Mouse (Mus musculus) midbrain, embryonic 14.5 days (tissue): ENCODE results near the gene Iqca. TPM values are rescaled to one million over a fixed set of nuclear protein-coding genes. Genes with fewer than 3 reads are reported as not detected.

Source experiments
- ATAC-seq: fragments of 200-750 bp; cut with Nextera tagmentation; 2 replicates; pipeline ENCODE4 v1.8.0; 2017; ENCODE audit warnings: moderate number of reproducible peaks, moderate library complexity; ENCODE audit not compliant: low FRiP score, low TSS enrichment
- DNase-seq: peaks from one replicate; pipeline ENCODE4 v3.0.0-alpha.2; 2015
- H3K27ac ChIP-seq: fragments of 300-500 bp; sonication (generic); replicated peaks from 2 replicates; pipeline ENCODE4 v1.5.1; 2014; ENCODE audit warnings: mild to moderate bottlenecking, low read depth, low read length, moderate library complexity
- H3K27me3 ChIP-seq: fragments of 300-500 bp; sonication (generic); 2 replicates; pipeline ENCODE4 v1.6.1; 2014; ENCODE audit warnings: low read length, control low read depth, mixed read lengths; ENCODE audit not compliant: control insufficient read depth, insufficient read depth
- H3K36me3 ChIP-seq: fragments of 300-500 bp; sonication (generic); 2 replicates; pipeline ENCODE4 v1.6.1; 2014; ENCODE audit warnings: low read length, control low read depth; ENCODE audit not compliant: control insufficient read depth, insufficient read depth
- H3K4me1 ChIP-seq: fragments of 300-500 bp; sonication (generic); 2 replicates; pipeline ENCODE4 v1.6.1; 2014; ENCODE audit warnings: mild to moderate bottlenecking, antibody characterized with exemption, low read length, control low read depth; ENCODE audit not compliant: control insufficient read depth, insufficient read depth
- H3K4me2 ChIP-seq: fragments of 300-500 bp; sonication (generic); 2 replicates; pipeline ENCODE4 v1.6.1; 2014; ENCODE audit warnings: mild to moderate bottlenecking, low read length, moderate library complexity
- H3K4me3 ChIP-seq: fragments of 300-500 bp; sonication (generic); replicated peaks from 2 replicates; pipeline ENCODE4 v1.5.1; 2014; ENCODE audit warnings: low read depth, low read length
- H3K9ac ChIP-seq: fragments of 300-500 bp; sonication (generic); replicated peaks from 2 replicates; pipeline ENCODE4 v1.6.1; 2014; ENCODE audit warnings: mild to moderate bottlenecking, low read length, moderate library complexity
- H3K9me3 ChIP-seq: fragments of 300-500 bp; sonication (generic); 2 replicates; pipeline ENCODE4 v1.6.1; 2016; ENCODE audit warnings: low read length, control low read depth, mixed read lengths; ENCODE audit not compliant: control insufficient read depth
- WGBS: fragments of 180-500 bp; shearing (Covaris S2); extraction: QIAGEN DNeasy Blood & Tissue Kit; methylation state at CpG from one replicate; pipeline ENCODE4 v1.1.7; 2014; 5-methylcytosine and 5-hydroxymethylcytosine counted together
- polyA plus RNA-seq: library from polyadenylated mRNA; unstranded; fragments of >200 nt; fragmentation: Nextera tagmentation; extraction: Ambion mirVana; gene quantifications from 2 replicates; pipeline ENCODE4 v1.2.1, GENCODE M21; 2014

Iqca gene
- polyA plus RNA-seq, 1 experiment from 2014 or later = 0.20 TPM

DNA sequence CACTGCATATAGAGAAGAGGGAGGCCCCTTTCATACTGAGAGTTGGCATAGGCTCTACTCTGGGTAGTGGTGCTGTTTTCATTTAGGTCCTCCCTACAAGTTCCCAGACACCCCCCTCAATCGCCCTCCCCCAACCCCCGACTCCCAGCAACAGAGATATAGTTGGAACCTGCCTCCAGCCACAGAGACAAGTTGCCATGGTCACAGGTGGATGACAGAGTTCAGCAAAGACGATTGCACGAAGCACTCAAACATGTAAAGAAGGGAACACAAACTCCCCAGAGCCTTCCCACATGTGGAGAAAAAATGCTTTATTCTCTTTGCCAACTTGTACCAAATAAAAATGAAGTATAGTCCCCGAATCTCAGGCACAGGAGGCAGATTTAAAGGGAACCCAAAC lies 29.3 kb upstream of the Iqca start:
- no peaks in the 10 kb centered on the region for H3K27me3 ChIP-seq
- DNase-seq (no peak), ATAC-seq (no peak)
- no peaks in the 10 kb centered on the region; the same call in 1 of the 2 replicates for H3K9me3 ChIP-seq
- H3K36me3 ChIP-seq = no peaks in the 10 kb centered on the region
- no peak overlapping the region for H3K9ac ChIP-seq
- WGBS = 71% methylated on average over 5 of the region's 5 CpGs
- no peaks in the 10 kb centered on the region for H3K4me1 ChIP-seq
- H3K27ac ChIP-seq = no peak overlapping the region
- H3K4me2 ChIP-seq = no peak overlapping the region
- H3K4me3 ChIP-seq = no peak overlapping the region

DNA sequence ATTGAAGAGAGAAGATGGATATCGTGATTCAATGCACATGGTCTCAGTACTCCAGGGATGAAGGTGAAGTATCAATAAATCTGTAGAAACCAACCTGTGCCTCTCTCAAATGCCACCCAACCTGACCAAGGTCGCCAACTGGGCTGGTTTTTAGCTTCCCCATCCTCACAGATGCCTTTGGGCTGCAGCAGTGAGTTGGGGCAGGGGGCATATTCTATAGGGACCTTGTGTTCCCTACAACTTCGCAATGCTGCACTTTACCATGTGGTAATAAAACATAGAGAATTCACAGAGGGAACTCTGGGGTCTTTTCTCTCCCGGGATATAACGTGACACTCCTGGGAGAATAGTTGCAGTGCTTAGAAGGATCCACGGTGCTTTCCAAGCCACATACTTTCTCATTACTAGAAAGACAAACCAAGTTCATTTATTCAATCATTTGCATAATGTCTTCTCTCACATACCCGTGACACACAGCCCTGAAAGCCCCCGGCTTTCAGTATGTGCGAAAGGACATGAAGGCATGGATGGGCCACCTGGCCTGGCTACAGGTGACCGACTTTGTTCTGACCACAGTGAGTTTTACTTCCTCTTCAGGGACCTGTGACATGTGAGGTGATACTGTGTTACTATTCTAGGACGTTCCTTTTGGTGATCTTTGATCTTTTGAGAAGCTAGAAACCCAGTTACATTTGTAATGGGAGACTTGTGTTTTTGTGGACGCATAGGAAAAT lies 27.9 kb upstream of the Iqca start:
- H3K36me3 ChIP-seq = no peaks in the 10 kb centered on the region
- H3K27ac ChIP-seq = no peak overlapping the region
- H3K27me3 ChIP-seq = no peaks in the 10 kb centered on the region
- no peak overlapping the region for H3K4me3 ChIP-seq
- ATAC-seq (no peak), DNase-seq (no peak)
- no peak overlapping the region for H3K4me2 ChIP-seq
- no peaks in the 10 kb centered on the region for H3K4me1 ChIP-seq
- no peak overlapping the region for H3K9ac ChIP-seq
- no peaks in the 10 kb centered on the region for H3K9me3 ChIP-seq
- WGBS = 87% methylated on average over 12 of the region's 12 CpGs

DNA sequence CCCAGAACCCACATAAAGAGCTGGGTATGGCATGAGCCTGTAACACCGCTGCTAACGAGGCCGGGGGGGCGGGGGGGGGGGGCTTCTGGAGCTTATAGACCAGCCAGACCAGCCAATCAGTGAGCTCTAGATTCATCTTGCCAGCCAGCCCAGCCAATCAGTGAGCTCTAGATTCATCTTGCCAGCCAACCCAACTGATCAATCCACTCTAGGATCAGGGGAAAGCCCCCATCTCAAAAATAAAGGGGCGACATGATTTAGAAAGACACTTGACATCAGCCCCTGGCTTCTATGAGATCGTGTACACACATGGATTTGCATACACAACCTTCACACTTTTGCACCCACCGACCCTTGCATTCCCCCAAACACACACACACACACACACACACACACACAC lies 27.3 kb upstream of the Iqca start:
- DNase-seq (no peak), ATAC-seq (no peak)
- Histone ChIP-seq H3K9ac (no peak overlapping the region), H3K4me1 (no peaks in the 10 kb centered on the region), H3K27ac (no peak overlapping the region), H3K4me3 (no peak overlapping the region), H3K27me3 (no peaks in the 10 kb centered on the region), H3K36me3 (no peaks in the 10 kb centered on the region), H3K4me2 (no peak overlapping the region), H3K9me3 (no peaks in the 10 kb centered on the region)
- 84% methylated on average over 7 of the region's 7 CpGs for WGBS

DNA sequence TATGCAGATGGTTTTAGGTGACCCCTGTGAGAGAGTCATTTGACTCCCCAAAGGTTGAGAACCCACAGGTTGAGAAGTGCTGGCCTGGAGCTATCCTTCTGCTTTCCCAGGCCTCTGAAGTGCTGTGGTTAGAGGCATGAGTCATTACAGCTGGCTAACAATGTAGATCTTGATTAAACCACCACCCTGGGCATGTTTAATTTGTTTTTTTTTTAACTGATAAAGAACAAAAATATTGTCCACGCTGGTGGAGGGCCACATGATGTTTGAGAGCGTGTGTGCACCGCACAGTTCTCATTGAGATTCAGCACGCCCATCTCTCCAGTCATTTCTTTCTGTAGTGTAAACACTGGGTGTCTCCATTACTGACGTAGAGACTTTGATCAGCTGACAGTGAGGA lies 24.8 kb upstream of the Iqca start:
- no peaks in the 10 kb centered on the region for H3K4me1 ChIP-seq
- no peak overlapping the region for H3K4me3 ChIP-seq
- WGBS = 78% methylated on average over 5 of the region's 5 CpGs
- no peak overlapping the region for H3K27ac ChIP-seq
- H3K27me3 ChIP-seq = no peaks in the 10 kb centered on the region
- H3K4me2 ChIP-seq = no peak overlapping the region
- ATAC-seq (no peak), DNase-seq (no peak)
- H3K9ac ChIP-seq = no peak overlapping the region
- H3K36me3 ChIP-seq = no peaks in the 10 kb centered on the region
- no peaks in the 10 kb centered on the region for H3K9me3 ChIP-seq

DNA sequence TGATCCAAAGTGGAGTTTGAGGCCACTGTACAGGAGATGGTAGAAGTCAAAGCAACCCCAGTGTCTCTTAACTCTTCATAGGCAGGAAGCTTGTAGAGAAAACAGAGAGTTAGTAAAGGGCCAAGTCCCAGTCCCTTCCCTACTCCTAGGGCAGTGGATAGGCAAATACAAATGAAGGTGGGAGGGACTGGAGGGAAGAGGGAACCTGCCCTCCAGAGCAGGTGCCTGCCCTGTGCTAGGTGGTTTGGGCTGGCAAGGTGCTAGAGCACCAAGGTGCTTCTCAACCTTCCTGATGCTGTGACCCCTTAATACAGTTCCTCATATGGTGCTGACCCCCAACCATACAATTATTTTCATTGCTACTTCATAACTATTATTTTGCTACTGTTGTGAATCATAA lies 24.4 kb upstream of the Iqca start:
- H3K27me3 ChIP-seq = no peaks in the 10 kb centered on the region
- DNase-seq (no peak), ATAC-seq (no peak)
- H3K4me3 ChIP-seq = no peak overlapping the region
- H3K27ac ChIP-seq = no peak overlapping the region
- no peak overlapping the region for H3K4me2 ChIP-seq
- H3K9me3 ChIP-seq = no peaks in the 10 kb centered on the region
- no peaks in the 10 kb centered on the region for H3K36me3 ChIP-seq
- no peak overlapping the region for H3K9ac ChIP-seq
- no peaks in the 10 kb centered on the region for H3K4me1 ChIP-seq

DNA sequence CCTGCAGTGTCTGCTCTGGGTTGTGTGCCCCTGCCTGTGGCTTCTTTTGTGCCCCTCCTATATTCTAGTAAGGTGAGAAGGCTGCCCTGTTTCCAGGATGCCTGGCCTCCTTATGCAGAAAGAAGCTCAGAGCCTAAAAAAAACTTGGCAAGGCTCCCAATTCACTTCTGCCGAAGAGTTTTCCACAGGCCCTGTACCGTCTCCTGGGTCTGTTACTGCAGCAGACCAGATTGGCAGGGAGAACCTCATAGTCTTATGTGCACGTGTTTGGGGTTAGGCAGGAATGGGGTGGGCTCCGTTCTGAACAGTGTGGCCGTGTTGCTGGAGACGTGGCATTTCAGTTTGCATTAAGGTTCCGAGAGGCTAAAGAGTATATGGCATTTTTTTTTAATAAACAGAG lies 23.0 kb upstream of the Iqca start:
- DNase-seq = peak; percentile 61
- Histone ChIP-seq H3K9me3 (no peaks in the 10 kb centered on the region), H3K9ac (no peak overlapping the region), H3K27me3 (no peaks in the 10 kb centered on the region), H3K27ac (no peak overlapping the region), H3K4me3 (no peak overlapping the region), H3K4me1 (no peaks in the 10 kb centered on the region), H3K36me3 (no peaks in the 10 kb centered on the region), H3K4me2 (no peak overlapping the region)
- 55% methylated on average over 7 of the region's 7 CpGs for WGBS
- no peak for ATAC-seq

DNA sequence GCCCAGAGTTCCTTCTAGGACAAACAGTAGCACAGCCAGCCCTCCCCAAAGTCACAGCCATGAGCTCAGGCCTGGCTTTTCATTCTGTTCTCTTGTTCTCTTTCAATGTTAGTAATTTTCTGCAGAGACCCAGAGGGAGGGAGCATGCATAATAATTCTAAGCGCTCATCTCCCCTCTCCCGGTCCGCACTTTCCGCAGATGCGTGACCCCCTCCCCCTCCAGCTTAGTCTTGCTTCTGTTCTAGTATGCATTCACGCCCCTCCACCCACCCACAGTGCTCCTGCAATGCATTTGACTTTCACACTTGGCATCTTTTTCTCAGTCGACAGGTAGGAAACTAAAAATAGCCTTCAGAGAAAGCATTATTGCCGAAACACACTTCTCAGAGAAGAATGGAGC lies 21.1 kb upstream of the Iqca start:
- no peaks in the 10 kb centered on the region for H3K4me1 ChIP-seq
- H3K36me3 ChIP-seq = no peaks in the 10 kb centered on the region
- no peak overlapping the region for H3K4me2 ChIP-seq
- DNase-seq = peak; percentile 38
- no peak for ATAC-seq
- no peak overlapping the region for H3K4me3 ChIP-seq
- H3K27ac ChIP-seq = no peak overlapping the region
- no peaks in the 10 kb centered on the region for H3K27me3 ChIP-seq
- no peaks in the 10 kb centered on the region for H3K9me3 ChIP-seq
- no peak overlapping the region for H3K9ac ChIP-seq
- 22% methylated on average over 8 of the region's 8 CpGs for WGBS

DNA sequence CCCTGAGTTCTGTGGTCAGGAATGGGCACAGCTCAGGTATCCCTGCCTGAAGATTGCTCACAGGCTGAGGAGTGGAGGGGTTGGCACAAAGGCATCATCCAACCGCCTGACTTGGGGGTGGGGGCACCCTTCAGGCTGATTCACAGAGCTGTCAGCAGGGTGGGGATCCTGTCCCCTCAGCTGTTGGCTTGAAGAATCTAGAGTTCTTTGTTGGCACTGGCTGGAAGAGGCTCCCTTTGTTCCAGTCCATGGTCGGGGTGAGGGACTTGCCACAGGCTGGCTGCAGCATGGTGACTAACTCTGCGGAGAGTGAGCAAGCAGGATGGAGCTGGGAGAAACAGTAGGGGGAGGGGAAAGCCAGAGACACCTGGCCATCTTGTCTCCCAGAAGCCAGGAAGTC lies 11.1 kb upstream of the Iqca start:
- DNase-seq (no peak), ATAC-seq (no peak)
- Histone ChIP-seq H3K27ac (no peak overlapping the region), H3K9ac (no peak overlapping the region), H3K36me3 (no peaks in the 10 kb centered on the region), H3K4me2 (no peak overlapping the region), H3K4me1 (peaks cover 7% of the 10 kb centered on the region; the same call in 1 of the 2 replicates), H3K4me3 (no peak overlapping the region), H3K9me3 (no peaks in the 10 kb centered on the region), H3K27me3 (no peaks in the 10 kb centered on the region)
- WGBS = 34% methylated on average over 3 of the region's 3 CpGs

DNA sequence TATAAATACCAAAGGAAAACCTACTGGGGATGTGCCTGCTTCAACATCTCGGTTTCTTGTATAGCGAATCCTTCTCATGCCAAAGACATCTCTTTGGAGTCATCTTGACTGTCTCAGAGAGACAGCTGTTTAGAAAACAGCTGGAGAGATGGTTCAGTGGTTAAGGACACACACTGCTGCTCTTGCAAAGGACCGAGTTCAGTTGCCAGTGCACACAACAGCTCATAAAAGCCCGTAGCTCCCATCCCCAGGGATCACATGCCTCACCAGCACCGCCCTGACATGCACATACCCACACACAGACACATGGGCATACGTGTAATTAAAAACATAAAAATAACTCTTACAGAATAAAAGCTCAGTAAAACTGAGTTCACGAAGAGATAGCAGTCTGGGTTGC lies 10.0 kb upstream of the Iqca start:
- Histone ChIP-seq H3K9me3 (no peaks in the 10 kb centered on the region), H3K9ac (no peak overlapping the region), H3K4me2 (no peak overlapping the region), H3K4me1 (peaks cover 7% of the 10 kb centered on the region; the same call in 1 of the 2 replicates), H3K27me3 (no peaks in the 10 kb centered on the region), H3K36me3 (no peaks in the 10 kb centered on the region), H3K4me3 (no peak overlapping the region), H3K27ac (no peak overlapping the region)
- DNase-seq (no peak), ATAC-seq (no peak)
- WGBS = 83% methylated on average over 7 of the region's 7 CpGs
